22 mouse cellular contexts compared by ENCODE assay signal in the genomic region with DNA sequence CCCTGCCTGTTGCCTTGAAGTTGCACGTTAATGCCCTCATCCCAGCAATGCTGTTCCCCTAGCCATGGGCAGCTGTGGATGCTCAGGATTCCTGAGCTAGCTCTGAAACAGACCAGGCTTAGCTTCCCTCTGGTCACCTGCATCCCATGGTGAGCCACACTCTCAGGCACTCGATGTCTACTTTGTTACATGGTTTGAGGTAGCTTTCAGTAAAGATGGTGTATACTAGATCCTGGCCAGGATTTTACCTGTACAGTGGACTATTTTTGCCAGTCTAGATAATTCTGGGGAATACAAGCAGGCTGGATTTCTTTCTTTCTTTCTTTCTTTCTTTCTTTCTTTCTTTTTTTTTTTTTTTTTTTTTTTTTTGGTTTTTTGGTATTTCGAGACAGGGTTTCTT. TPM values are rescaled to one million over a fixed set of nuclear protein-coding genes. Genes with fewer than 3 reads are reported as not detected.
DNase-seq lines count a peak whose midpoint lies in the region; ATAC-seq and TF ChIP-seq lines count a peak whose summit lies in the region.
"Had no signal": no experiment of that assay in that cellular context is flagged by ENCODE, and none has a peak within 500 bp of the region (broad histone marks: within the 10 kb centered on the region; RNA-seq: fewer than 3 reads in every experiment).

A gene (plus strand): TSS at position 301 of the 400 bp plus-strand sequence.

- no peak within 1 kb of the TSS for H3K27ac ChIP-seq in gastrocnemius, adult 2 months
- H3K27ac ChIP-seq: embryonic facial prominence, embryonic 13.5 days; forebrain, embryonic 10.5 days; heart, embryonic 10.5 days; hindbrain, embryonic 12.5 days had no signal

- no peak for TF ChIP-seq CTCF in gastrocnemius, adult 2 months (IDR thresholded peaks at IDR 0.05)

- peak; percentile 2 for DNase-seq in gastrocnemius, postnatal 25 days
- no peak for DNase-seq in gastrocnemius, adult 2 months
- peak; percentile 3 for DNase-seq in kidney, postnatal 10 days
- DNase-seq in kidney, postnatal 36 days = no peak
- DNase-seq in urinary bladder, postnatal 10 days (ENCODE audit: low spot score) = peak; percentile 2
- no peak for DNase-seq in urinary bladder, postnatal 4 days (ENCODE audit: low spot score in 2 of 2)
- DNase-seq in neural tube, embryonic 10.5 days (ENCODE audit: extremely low spot score, low spot score) = no peak
- DNase-seq: adrenal gland, postnatal 10 days; cerebellum, adult 11 months; cerebellum, adult 8-10 months; cerebellum, postnatal 36 days; heart, adult 18-20 months; heart, postnatal 10 days had no signal

- ATAC-seq in activated CD4-positive, CD25-positive, alpha-beta regulatory T cell, adult 4 months = no peak
- ATAC-seq: forebrain, embryonic 14.5 days; hindbrain, embryonic 16.5 days had no signal

- intact Hi-C loops in gastrocnemius, adult 2 months (cut with DNase I) = no loop called here

- no peak within 1 kb of the TSS for H3K4me3 ChIP-seq in gastrocnemius, adult 2 months
- H3K4me3 ChIP-seq: embryonic facial prominence, embryonic 13.5 days; forebrain, embryonic 10.5 days; heart, embryonic 10.5 days; hindbrain, embryonic 12.5 days had no signal

RNA-seq across cellular contexts. Expression of the gene that starts here (rescaled TPM):
- total RNA-seq in gastrocnemius, postnatal 25 days (2021) = 1 to 10 TPM in 1 of 2 experiments, under 1 TPM in 1; 0.88 to 1.2 TPM
- under 1 TPM in 1 of 2 experiments, not detected in 1; 0.98 TPM for total RNA-seq in gastrocnemius, adult 2 months (2021)
- polyA plus RNA-seq in activated CD4-positive, CD25-positive, alpha-beta regulatory T cell, adult 4 months (2017; shearing (Covaris generic)) = not detected
- total RNA-seq: G1E had no signal
- polyA plus RNA-seq: C2C12; embryonic facial prominence, embryonic 13.5 days; forebrain, embryonic 10.5 days; forebrain, embryonic 14.5 days; G1E; heart, embryonic 10.5 days had no signal

Comparison
In these comparisons a context has a peak if more than half of its experiments do, and no peak if none do; other contexts are left out.
1. DNase-seq: peak in gastrocnemius, postnatal 25 days (single experiment), kidney, postnatal 10 days (single experiment) and urinary bladder, postnatal 10 days (single experiment); none in gastrocnemius, adult 2 months (single experiment), kidney, postnatal 36 days (0 of 2), urinary bladder, postnatal 4 days (0 of 2) and neural tube, embryonic 10.5 days (single experiment).